Mouse (Mus musculus): Measurements from ENCODE around the gene Acox2. TPM values are rescaled to one million over a fixed set of nuclear protein-coding genes. Genes with fewer than 3 reads are reported as not detected.

Gene Acox2
- not detected for polyA plus RNA-seq (2015; fragmentation: Illumina TruSeq; extraction: RNeasy Lipid Tissue Mini Kit (QIAGEN cat#74804); ENCODE audit: insufficient read depth, low read depth, low replicate concordance)

GRCm38 (mm10) chr14:8259166-8259565 lies at the start of gene Acox2:
Acox2 (minus strand) TSS chr14:8259353.

GRCm38 (mm10) chr14:8213803-8214224 lies 45.3 kb downstream of the Acox2 start, which contains the start of gene Kctd6:
Kctd6 (plus strand) TSS chr14:8214140.

Other genes with a start within 250 kb of the Acox2 start
- gene Rpp14, start 179.0 kb downstream of the Acox2 start, polyA plus RNA-seq (2015; fragmentation: Illumina TruSeq; extraction: RNeasy Lipid Tissue Mini Kit (QIAGEN cat#74804); ENCODE audit: insufficient read depth, low read depth, low replicate concordance), result 4.2 TPM
- 8.1 TPM for gene Pxk, start 161.1 kb downstream of the Acox2 start, polyA plus RNA-seq (2015; fragmentation: Illumina TruSeq; extraction: RNeasy Lipid Tissue Mini Kit (QIAGEN cat#74804); ENCODE audit: insufficient read depth, low read depth, low replicate concordance)
- gene Pdhb, start 86.3 kb downstream of the Acox2 start, polyA plus RNA-seq (2015; fragmentation: Illumina TruSeq; extraction: RNeasy Lipid Tissue Mini Kit (QIAGEN cat#74804); ENCODE audit: insufficient read depth, low read depth, low replicate concordance), result 35.8 TPM
- gene Kctd6, start 45.2 kb downstream of the Acox2 start, polyA plus RNA-seq (2015; fragmentation: Illumina TruSeq; extraction: RNeasy Lipid Tissue Mini Kit (QIAGEN cat#74804); ENCODE audit: insufficient read depth, low read depth, low replicate concordance), result 7.1 TPM
- 1.9 TPM for gene Fam107a, start 58.7 kb upstream of the Acox2 start, polyA plus RNA-seq (2015; fragmentation: Illumina TruSeq; extraction: RNeasy Lipid Tissue Mini Kit (QIAGEN cat#74804); ENCODE audit: insufficient read depth, low read depth, low replicate concordance)
- not detected for gene Oit1, start 119.4 kb upstream of the Acox2 start, polyA plus RNA-seq (2015; fragmentation: Illumina TruSeq; extraction: RNeasy Lipid Tissue Mini Kit (QIAGEN cat#74804); ENCODE audit: insufficient read depth, low read depth, low replicate concordance)